Comparison of ENCODE assay signal across 10 mouse cellular contexts in genomic region chr3:88544514-88544913, GRCm38 (mm10). TPM values are rescaled to one million over a fixed set of nuclear protein-coding genes. Genes with fewer than 3 reads are reported as not detected.
DNase-seq lines count a peak whose midpoint lies in the region; ATAC-seq and TF ChIP-seq lines count a peak whose summit lies in the region.
"Had no signal": no experiment of that assay in that cellular context is flagged by ENCODE, and none has a peak within 500 bp of the region (broad histone marks: within the 10 kb centered on the region; RNA-seq: fewer than 3 reads in every experiment).

No protein-coding gene starts in this region.

- no peak for TF ChIP-seq POLR2A in cerebellum, adult 2 months (IDR thresholded peaks at IDR 0.05; ENCODE audit: borderline replicate concordance, insufficient read depth, low read length)

- H3K27ac ChIP-seq in cerebellum, adult 2 months (ENCODE audit: insufficient read depth, low read length): no peak overlapping the region
- no peak overlapping the region for H3K27ac ChIP-seq in midbrain, embryonic 11.5 days (ENCODE audit: low read depth, low read length)
- H3K27ac ChIP-seq in midbrain, embryonic 16.5 days (ENCODE audit: low read length): no peak overlapping the region

- H3K9ac ChIP-seq in midbrain, embryonic 11.5 days (ENCODE audit: low read length): no peak overlapping the region
- no peak overlapping the region for H3K9ac ChIP-seq in midbrain, embryonic 16.5 days (ENCODE audit: low read depth, low read length)

- no peaks in the 10 kb centered on the region for H3K9me3 ChIP-seq in midbrain, embryonic 11.5 days (ENCODE audit: control insufficient read depth, low read length)
- H3K9me3 ChIP-seq in midbrain, embryonic 16.5 days (replicated peaks; ENCODE audit: control insufficient read depth, low read length, poor library complexity, severe bottlenecking): no peaks in the 10 kb centered on the region
- H3K9me3 ChIP-seq: G1E had no signal

- H3K27me3 ChIP-seq in cerebellum, adult 2 months (ENCODE audit: control insufficient read depth, insufficient read depth, low read length): no peaks in the 10 kb centered on the region
- no peaks in the 10 kb centered on the region for H3K27me3 ChIP-seq in midbrain, embryonic 11.5 days (ENCODE audit: control insufficient read depth, insufficient read depth, low read length)
- H3K27me3 ChIP-seq in midbrain, embryonic 16.5 days (ENCODE audit: control insufficient read depth, insufficient read depth, low read depth, low read length): no peaks in the 10 kb centered on the region
- no peaks in the 10 kb centered on the region for H3K27me3 ChIP-seq in splenic B cell, adult 2 months (ENCODE audit: control insufficient read depth, insufficient read depth, low read length, poor library complexity, severe bottlenecking)

- peaks cover 3% of the 10 kb centered on the region; the same call in 1 of the 2 replicates for H3K36me3 ChIP-seq in midbrain, embryonic 11.5 days (ENCODE audit: control insufficient read depth, insufficient read depth, low read length)
- peaks cover 3% of the 10 kb centered on the region; the same call in 1 of the 2 replicates for H3K36me3 ChIP-seq in midbrain, embryonic 16.5 days (ENCODE audit: control insufficient read depth, insufficient read depth, low read length)
- H3K36me3 ChIP-seq in splenic B cell, adult 2 months (ENCODE audit: control insufficient read depth, insufficient read depth, low read length, poor library complexity, severe bottlenecking): peaks cover 2% of the 10 kb centered on the region; the same call in 1 of the 2 replicates

- H3K4me1 ChIP-seq in cerebellum, adult 2 months (ENCODE audit: control insufficient read depth, insufficient read depth, low read length): peaks cover 35% of the 10 kb centered on the region
- peaks cover 14% of the 10 kb centered on the region for H3K4me1 ChIP-seq in midbrain, embryonic 11.5 days (ENCODE audit: control insufficient read depth, insufficient read depth, low read length)
- peaks cover 12% of the 10 kb centered on the region for H3K4me1 ChIP-seq in midbrain, embryonic 16.5 days (ENCODE audit: control insufficient read depth, insufficient read depth, low read length)

- WGBS in cerebellum, adult 2 months: 35% methylated on average over 5 of the region's 5 CpGs
- 37% methylated on average over 5 of the region's 5 CpGs for WGBS in midbrain, embryonic 11.5 days
- whole genome bisulfite sequencing in midbrain, embryonic 16.5 days: 24% methylated on average over 5 of the region's 5 CpGs

- ATAC-seq in midbrain, embryonic 11.5 days (ENCODE audit: low FRiP score): no peak
- no peak for ATAC-seq in midbrain, embryonic 16.5 days
- no peak for ATAC-seq in monocyte, adult 5-6 weeks (replicated peaks; ENCODE audit: insufficient number of reproducible peaks, low FRiP score, low TSS enrichment, poor library complexity, severe bottlenecking)

- peak; percentile 40 to 45 for DNase-seq in cerebellum, adult 2 months
- no peak for DNase-seq in cerebellum, adult 9-11 months
- DNase-seq in midbrain, embryonic 11.5 days (ENCODE audit: low spot score, missing footprints): peak; percentile 84
- DNase-seq in kidney, postnatal 10 days: peak; percentile 65
- DNase-seq in splenic B cell, adult 2 months (ENCODE audit: low read depth, low spot score): peak; percentile 35
- DNase-seq in right cerebral cortex, adult 18-20 months: no peak

- H3K4me3 ChIP-seq in cerebellum, adult 2 months (replicated peaks; ENCODE audit: insufficient read depth, low read depth, low read length): no peak overlapping the region
- H3K4me3 ChIP-seq in midbrain, embryonic 11.5 days (ENCODE audit: low read depth, low read length): no peak overlapping the region
- no peak overlapping the region for H3K4me3 ChIP-seq in midbrain, embryonic 16.5 days (ENCODE audit: low read depth, low read length)

- H3K4me2 ChIP-seq in midbrain, embryonic 11.5 days: no peak overlapping the region
- H3K4me2 ChIP-seq in midbrain, embryonic 16.5 days (ENCODE audit: low read length): no peak overlapping the region

- peak; percentile 54; the same call in 1 of the 2 replicates for TF ChIP-seq CTCF in cerebellum, adult 2 months (IDR thresholded peaks at IDR 0.05; ENCODE audit: borderline replicate concordance, insufficient read depth, low read depth, low read length)

RNA-seq across cellular contexts. Expression of gene Rab25, which starts 3.6 kb away (rescaled TPM):
- polyA plus RNA-seq in cerebellum, adult 2 months (2012; rRNA removed): 0.46 and 1.4 TPM in 2 replicates
- polyA plus RNA-seq in midbrain, embryonic 11.5 days (2014; fragmentation: Nextera tagmentation; extraction: Ambion mirVana): 0.25 and 0.86 TPM in 2 replicates
- 0.69 TPM in 1 of 2 replicates, not detected in the other for polyA plus RNA-seq in midbrain, embryonic 16.5 days (2015; fragmentation: Nextera tagmentation; extraction: Ambion mirVana)
- 0.97 TPM in 1 of 3 replicates, not detected in the others for total RNA-seq in monocyte, adult 5-6 weeks (2017)
- total RNA-seq: left cerebral cortex, postnatal 14 days had no signal

RNA-seq across cellular contexts. Expression of gene Lamtor2, which starts 8.4 kb away (rescaled TPM):
- polyA plus RNA-seq in cerebellum, adult 2 months (2012; rRNA removed): 143 and 159 TPM in 2 replicates
- 87.2 and 103 TPM in 2 replicates for polyA plus RNA-seq in midbrain, embryonic 11.5 days (2014; fragmentation: Nextera tagmentation; extraction: Ambion mirVana)
- 181 and 193 TPM in 2 replicates for polyA plus RNA-seq in midbrain, embryonic 16.5 days (2015; fragmentation: Nextera tagmentation; extraction: Ambion mirVana)
- 61.5 to 63.7 TPM (median 63.2 TPM) in 3 replicates for total RNA-seq in monocyte, adult 5-6 weeks (2017)

RNA-seq across cellular contexts. Expression of gene Ubqln4, which starts 9.0 kb away (rescaled TPM):
- polyA plus RNA-seq in cerebellum, adult 2 months (2012; rRNA removed): 86.4 and 87.3 TPM in 2 replicates
- 72.4 and 73.0 TPM in 2 replicates for polyA plus RNA-seq in midbrain, embryonic 11.5 days (2014; fragmentation: Nextera tagmentation; extraction: Ambion mirVana)
- polyA plus RNA-seq in midbrain, embryonic 16.5 days (2015; fragmentation: Nextera tagmentation; extraction: Ambion mirVana): 39.8 and 41.3 TPM in 2 replicates
- 14.7 to 25.7 TPM (median 19.6 TPM) in 3 replicates for total RNA-seq in monocyte, adult 5-6 weeks (2017)

RNA-seq across cellular contexts. Expression of gene Mex3a, which starts 12.3 kb away (rescaled TPM):
- 1.2 and 1.3 TPM in 2 replicates for polyA plus RNA-seq in cerebellum, adult 2 months (2012; rRNA removed)
- polyA plus RNA-seq in midbrain, embryonic 11.5 days (2014; fragmentation: Nextera tagmentation; extraction: Ambion mirVana): 44.5 and 45.1 TPM in 2 replicates
- polyA plus RNA-seq in midbrain, embryonic 16.5 days (2015; fragmentation: Nextera tagmentation; extraction: Ambion mirVana): 28.6 and 33.0 TPM in 2 replicates
- 0.19 to 0.39 TPM in 2 of 3 replicates, not detected in the other for total RNA-seq in monocyte, adult 5-6 weeks (2017)

RNA-seq across cellular contexts. Expression of gene Ssr2, which starts 31.2 kb away (rescaled TPM):
- polyA plus RNA-seq in cerebellum, adult 2 months (2012; rRNA removed): 141 and 142 TPM in 2 replicates
- 154 and 157 TPM in 2 replicates for polyA plus RNA-seq in midbrain, embryonic 11.5 days (2014; fragmentation: Nextera tagmentation; extraction: Ambion mirVana)
- polyA plus RNA-seq in midbrain, embryonic 16.5 days (2015; fragmentation: Nextera tagmentation; extraction: Ambion mirVana): 127 and 144 TPM in 2 replicates
- total RNA-seq in monocyte, adult 5-6 weeks (2017): 23.2 to 70.0 TPM (median 35.5 TPM) in 3 replicates

Comparison
In these comparisons a context has a peak if more than half of its experiments do, and no peak if none do; other contexts are left out.
1. DNase-seq: peak in cerebellum, adult 2 months (2 of 2), midbrain, embryonic 11.5 days (single experiment), kidney, postnatal 10 days (single experiment) and splenic B cell, adult 2 months (single experiment); none in cerebellum, adult 9-11 months (single experiment) and right cerebral cortex, adult 18-20 months (single experiment).